Mouse (Mus musculus) E14TG2a.4 (cell line): ENCODE results near the gene Zdhhc6.

Experiments
- CTCF ChIP-seq: conservative IDR thresholded peaks from 2 replicates; pipeline ENCODE4 v1.5.1; 2014; ENCODE audit warnings: low read length
- NANOG ChIP-seq: IDR thresholded peaks from 2 replicates; pipeline ENCODE4 v1.6.1; 2014; ENCODE audit warnings: borderline replicate concordance, low read length, mixed read lengths
- POU5F1 ChIP-seq: IDR thresholded peaks from 2 replicates; pipeline ENCODE4 v1.6.1; 2014; ENCODE audit warnings: low read length, borderline replicate concordance

DNA sequence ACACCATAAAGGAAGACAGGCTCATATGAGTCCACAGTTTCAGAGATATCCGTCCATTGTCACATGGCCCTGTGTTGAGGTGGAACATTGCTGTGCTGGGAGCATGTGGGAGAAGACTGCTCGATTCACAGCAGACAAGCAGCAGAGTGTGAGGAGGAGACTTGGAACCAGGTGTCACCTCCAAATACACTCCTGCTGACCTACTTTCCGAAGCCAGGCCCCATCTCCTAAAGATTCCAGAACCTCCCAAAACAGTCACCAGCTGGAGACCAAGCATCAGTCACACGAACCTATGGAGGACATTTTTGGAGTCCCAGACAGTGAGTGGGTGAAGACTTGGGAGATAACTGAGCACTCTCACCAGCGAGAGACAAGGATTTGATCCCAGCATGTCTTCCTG, 79.3 kb downstream of the Zdhhc6 start:
- TF ChIP-seq CTCF (no peak), NANOG (no peak), POU5F1 (no peak)
